Mouse (Mus musculus) C2C12 (cell line): ENCODE data around the gene Crb1. TPM values are rescaled to one million over a fixed set of nuclear protein-coding genes. Genes with fewer than 3 reads are reported as not detected.

Source experiments
- H3K27me3 ChIP-seq: one replicate; pipeline ENCODE4 v1.6.1; 2011; ENCODE audit not compliant: control insufficient read depth, insufficient read depth, insufficient read length
- H3K36me3 ChIP-seq: one replicate; pipeline ENCODE4 v1.6.1; 2011; ENCODE audit not compliant: control insufficient read depth, insufficient read depth
- H3K4me3 ChIP-seq: one replicate; pipeline ENCODE4 v1.5.1; 2011; ENCODE audit warnings: mild to moderate bottlenecking, control low read depth; ENCODE audit not compliant: poor library complexity, insufficient read depth, severe bottlenecking
- H3K79me2 ChIP-seq: one replicate; pipeline ENCODE4 v1.6.1; 2011; ENCODE audit not compliant: control insufficient read depth, insufficient read depth
- H3K79me3 ChIP-seq: one replicate; pipeline ENCODE4 v1.6.1; 2011; ENCODE audit warnings: low read depth, control low read depth
- H3ac ChIP-seq: one replicate; pipeline ENCODE3; 2011; ENCODE audit warnings: low read depth; ENCODE audit not compliant: control insufficient read depth, insufficient read length
- CEBPB ChIP-seq: IDR thresholded peaks from one replicate; pipeline ENCODE4 v1.6.1; 2011; ENCODE audit warnings: low read depth, mild to moderate bottlenecking, control low read depth, moderate library complexity
- CTCF ChIP-seq: IDR thresholded peaks from one replicate; pipeline ENCODE4 v1.5.1; 2011; ENCODE audit not compliant: control insufficient read depth, insufficient read depth, insufficient read length
- FOSL1 ChIP-seq: IDR thresholded peaks from one replicate; pipeline ENCODE4 v1.8.0; 2011; ENCODE audit warnings: mild to moderate bottlenecking, low read length; ENCODE audit not compliant: poor library complexity, insufficient read depth, severe bottlenecking
- MAX ChIP-seq: IDR thresholded peaks from one replicate; pipeline ENCODE4 v1.6.1; 2011; ENCODE audit warnings: mild to moderate bottlenecking, control low read depth
- MYOD1 ChIP-seq: IDR thresholded peaks from one replicate; pipeline ENCODE4 v1.6.1; 2011; ENCODE audit warnings: low read depth; ENCODE audit not compliant: control insufficient read depth, insufficient read length
- MYOG ChIP-seq: IDR thresholded peaks from one replicate; pipeline ENCODE4 v1.6.1; 2011; ENCODE audit not compliant: control insufficient read depth, insufficient read length; ENCODE audit errors: extremely low read depth
- USF1 ChIP-seq: IDR thresholded peaks from one replicate; pipeline ENCODE4 v1.6.1; 2011; ENCODE audit warnings: low read depth, mild to moderate bottlenecking, control low read depth, moderate library complexity
- polyA plus RNA-seq: library from polyadenylated mRNA; unstranded; fragments of >200 nt; fragmentation: generic; extraction: Trizol; gene quantifications from one replicate; pipeline ENCODE4 v1.2.1, GENCODE M21; 2012; ENCODE audit warnings: missing spikeins

Crb1 gene
- polyA plus RNA-seq, 1 experiment: not detected

GRCm38 (mm10) chr1:139291593-139291992, 85.3 kb downstream of the Crb1 start:
- H3K79me3 ChIP-seq: no peaks in the 10 kb centered on the region
- no peaks in the 10 kb centered on the region for H3K36me3 ChIP-seq
- no peaks in the 10 kb centered on the region for H3K79me2 ChIP-seq
- no peak for TF ChIP-seq MYOD1
- no peak for TF ChIP-seq MYOG
- no peak for TF ChIP-seq CTCF
- no peak for TF ChIP-seq MAX
- no peak for TF ChIP-seq FOSL1
- TF ChIP-seq USF1: no peak
- no peak for TF ChIP-seq CEBPB
- H3K4me3 ChIP-seq: no peak overlapping the region
- H3K27me3 ChIP-seq: no peaks in the 10 kb centered on the region
- H3ac ChIP-seq: no peak overlapping the region

GRCm38 (mm10) chr1:139276619-139277320, 100.1 kb downstream of the Crb1 start:
- Histone ChIP-seq H3K27me3 (no peaks in the 10 kb centered on the region), H3K79me3 (no peaks in the 10 kb centered on the region), H3ac (no peak overlapping the region), H3K36me3 (no peaks in the 10 kb centered on the region), H3K79me2 (no peaks in the 10 kb centered on the region), H3K4me3 (no peak overlapping the region)
- no peak for TF ChIP-seq MYOD1
- TF ChIP-seq CTCF: no peak
- no peak for TF ChIP-seq FOSL1
- TF ChIP-seq MAX: no peak
- no peak for TF ChIP-seq MYOG
- TF ChIP-seq CEBPB: no peak
- TF ChIP-seq USF1: no peak

DNA sequence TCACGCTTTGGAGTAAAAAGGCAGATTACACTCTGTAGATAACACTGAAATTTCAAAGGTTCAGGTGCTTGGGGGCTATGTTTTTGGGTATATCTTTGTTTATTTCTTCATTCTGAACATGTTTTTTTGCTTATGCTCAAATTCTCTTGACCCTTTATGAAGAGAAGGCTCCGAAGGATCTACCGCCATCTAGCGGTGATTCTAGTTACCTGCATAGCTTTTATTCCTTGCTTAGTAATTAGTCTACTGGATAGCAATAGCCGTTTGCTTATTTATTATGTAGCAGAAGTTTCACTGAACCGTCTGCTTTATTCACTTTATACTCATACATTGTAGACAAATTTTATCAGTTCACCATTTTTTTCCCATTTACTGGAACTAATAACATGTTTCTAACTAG, 109.1 kb downstream of the Crb1 start:
- Histone ChIP-seq H3ac (no peak overlapping the region), H3K79me3 (no peaks in the 10 kb centered on the region), H3K4me3 (no peak overlapping the region), H3K79me2 (no peaks in the 10 kb centered on the region), H3K27me3 (no peaks in the 10 kb centered on the region), H3K36me3 (no peaks in the 10 kb centered on the region)
- TF ChIP-seq MAX (no peak), MYOD1 (no peak), CEBPB (no peak), USF1 (no peak), MYOG (no peak), CTCF (no peak), FOSL1 (no peak)

- Histone ChIP-seq H3K79me3 (no peaks in the 10 kb centered on the region), H3K36me3 (no peaks in the 10 kb centered on the region), H3K4me3 (no peak overlapping the region), H3ac (no peak overlapping the region), H3K27me3 (no peaks in the 10 kb centered on the region), H3K79me2 (no peaks in the 10 kb centered on the region)
- TF ChIP-seq MYOD1 (no peak), CEBPB (no peak), MYOG (no peak), CTCF (no peak), MAX (no peak), FOSL1 (no peak), USF1 (no peak)
Observed at GRCm38 (mm10) chr1:139264245-139264644, 112.7 kb downstream of the Crb1 start.

DNA sequence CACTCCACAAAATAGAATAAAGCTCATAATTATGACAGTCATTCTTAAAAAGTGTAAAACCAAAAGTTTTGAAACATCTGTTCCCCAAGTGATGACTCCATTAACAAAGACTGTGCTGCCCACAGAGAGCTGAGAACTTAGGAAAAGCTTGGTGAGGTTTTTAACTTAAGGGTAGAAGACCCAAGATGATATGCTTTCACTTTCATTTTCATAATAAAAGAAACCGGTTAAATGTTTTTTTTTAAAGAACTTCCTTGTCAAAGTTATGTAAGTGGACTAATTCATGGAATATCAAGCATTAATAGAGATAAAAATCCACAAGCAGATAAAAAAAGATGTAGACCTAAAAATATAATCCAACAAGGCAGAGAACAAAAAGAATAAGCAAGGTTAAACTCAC, 113.7 kb downstream of the Crb1 start:
- no peaks in the 10 kb centered on the region for H3K27me3 ChIP-seq
- no peaks in the 10 kb centered on the region for H3K79me2 ChIP-seq
- H3K36me3 ChIP-seq: no peaks in the 10 kb centered on the region
- no peak overlapping the region for H3K4me3 ChIP-seq
- H3K79me3 ChIP-seq: no peaks in the 10 kb centered on the region
- TF ChIP-seq CEBPB (no peak), MYOD1 (no peak), FOSL1 (no peak), MAX (no peak), CTCF (no peak), MYOG (no peak), USF1 (no peak)
- no peak overlapping the region for H3ac ChIP-seq

DNA sequence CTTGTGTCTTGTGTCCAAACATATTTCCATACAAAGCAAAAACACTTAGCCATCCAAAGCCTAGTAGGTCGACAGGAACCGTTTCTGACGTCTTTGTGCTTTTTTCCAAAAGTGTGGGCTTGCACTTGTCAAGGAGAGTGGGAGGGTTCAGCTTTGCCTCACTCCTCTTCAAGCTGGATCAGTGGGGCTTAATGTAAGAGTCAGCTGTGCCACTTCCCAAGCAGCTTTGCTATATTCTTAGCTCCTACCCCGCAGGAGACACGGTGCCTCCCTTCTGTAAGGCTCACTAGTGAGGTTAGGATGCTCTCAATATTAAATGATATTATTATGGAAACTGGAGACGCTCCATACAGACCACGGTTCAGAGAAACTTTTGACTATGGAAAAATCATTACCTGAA, 121.3 kb downstream of the Crb1 start:
- Histone ChIP-seq H3K27me3 (no peaks in the 10 kb centered on the region), H3ac (no peak overlapping the region), H3K4me3 (no peak overlapping the region), H3K79me3 (no peaks in the 10 kb centered on the region), H3K36me3 (no peaks in the 10 kb centered on the region), H3K79me2 (no peaks in the 10 kb centered on the region)
- TF ChIP-seq MYOD1: no peak
- no peak for TF ChIP-seq USF1
- TF ChIP-seq CTCF: no peak
- TF ChIP-seq MYOG: no peak
- TF ChIP-seq FOSL1: no peak
- no peak for TF ChIP-seq MAX
- TF ChIP-seq CEBPB: no peak
